Mouse (Mus musculus) limb, embryonic 11.5 days (tissue): ENCODE measurements around the gene Dst. TPM values are rescaled to one million over a fixed set of nuclear protein-coding genes. Genes with fewer than 3 reads are reported as not detected.

Experiments used
- ATAC-seq: fragments of 200-750 bp; cut with Nextera tagmentation; 2 replicates; pipeline ENCODE4 v1.8.0; 2017; ENCODE audit warnings: low read depth; ENCODE audit not compliant: insufficient number of reproducible peaks, low FRiP score, low TSS enrichment
- DNase-seq: peaks from one replicate; pipeline ENCODE4 v3.0.0-alpha.2; 2015; ENCODE audit warnings: low spot score
- H3K27ac ChIP-seq: fragments of 300-500 bp; sonication (generic); replicated peaks from 2 replicates; pipeline ENCODE4 v1.5.1; 2014; ENCODE audit warnings: low read depth, mild to moderate bottlenecking, low read length
- H3K27me3 ChIP-seq: fragments of 300-500 bp; sonication (generic); 2 replicates; pipeline ENCODE4 v1.6.1; 2014; ENCODE audit warnings: mild to moderate bottlenecking, low read length, mixed read lengths; ENCODE audit not compliant: control insufficient read depth, insufficient read depth
- H3K36me3 ChIP-seq: fragments of 300-500 bp; sonication (generic); 2 replicates; pipeline ENCODE4 v1.6.1; 2014; ENCODE audit warnings: mild to moderate bottlenecking, low read length, moderate library complexity, mixed read lengths; ENCODE audit not compliant: control insufficient read depth, insufficient read depth
- H3K4me1 ChIP-seq: fragments of 300-500 bp; sonication (generic); 2 replicates; pipeline ENCODE4 v1.6.1; 2014; ENCODE audit warnings: low read length, mixed read lengths; ENCODE audit not compliant: control insufficient read depth, insufficient read depth
- H3K4me2 ChIP-seq: fragments of 300-500 bp; sonication (generic); 2 replicates; pipeline ENCODE4 v1.6.1; 2014; ENCODE audit warnings: low read depth, mild to moderate bottlenecking, moderate library complexity; ENCODE audit not compliant: severe bottlenecking
- H3K4me3 ChIP-seq: fragments of 300-500 bp; sonication (generic); 2 replicates; pipeline ENCODE4 v1.5.1; 2014; ENCODE audit warnings: low read depth, low read length
- H3K9ac ChIP-seq: fragments of 300-500 bp; sonication (generic); 2 replicates; pipeline ENCODE4 v1.6.1; 2014; ENCODE audit warnings: mild to moderate bottlenecking, low read length
- H3K9me3 ChIP-seq: fragments of 300-500 bp; sonication (generic); 2 replicates; pipeline ENCODE4 v1.6.1; 2016; ENCODE audit warnings: low read length; ENCODE audit not compliant: control insufficient read depth
- WGBS: fragments of 180-500 bp; shearing (Covaris S2); extraction: QIAGEN DNeasy Blood & Tissue Kit; methylation state at CpG from one replicate; pipeline ENCODE4 v1.1.7; 2014; 5-methylcytosine and 5-hydroxymethylcytosine counted together
- polyA plus RNA-seq: library from polyadenylated mRNA; unstranded; fragments of >200 nt; fragmentation: Nextera tagmentation; extraction: Ambion mirVana; gene quantifications from 2 replicates; pipeline ENCODE4 v1.2.1, GENCODE M21; 2014

The Dst gene
- polyA plus RNA-seq, 1 experiment from 2014 or later, result 14.7 TPM

DNA sequence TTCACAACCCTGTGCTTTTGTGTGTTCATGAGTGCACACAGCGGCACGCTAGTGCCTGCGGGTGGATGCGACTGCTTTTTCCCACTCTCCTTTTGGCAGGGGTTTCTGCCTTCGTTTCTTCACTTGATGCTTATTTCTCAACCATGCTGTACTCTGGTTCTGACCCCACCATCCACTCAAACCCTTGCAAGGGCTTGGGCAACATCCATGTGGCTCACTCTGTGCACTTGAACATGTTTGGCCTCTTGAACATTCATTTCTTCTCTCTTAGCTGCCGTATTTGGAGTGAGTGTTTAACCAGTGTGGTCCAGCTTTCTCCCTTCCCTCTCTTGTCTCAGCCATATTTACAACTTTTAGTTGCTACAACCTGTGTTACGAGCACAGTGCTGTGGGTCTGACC lies 236.8 kb downstream of the Dst start:
- no peaks in the 10 kb centered on the region for H3K36me3 ChIP-seq
- H3K9ac ChIP-seq, result no peak overlapping the region
- 94% methylated on average over 7 of the region's 7 CpGs for WGBS
- H3K27ac ChIP-seq, result no peak overlapping the region
- ATAC-seq (no peak), DNase-seq (no peak)
- H3K4me2 ChIP-seq, result no peak overlapping the region
- H3K9me3 ChIP-seq, result no peaks in the 10 kb centered on the region
- no peak overlapping the region for H3K4me3 ChIP-seq
- H3K4me1 ChIP-seq, result 0 out of 2 replicates have a peak, but pooled peaks cover 4% of the 10 kb centered on the region
- no peaks in the 10 kb centered on the region for H3K27me3 ChIP-seq

DNA sequence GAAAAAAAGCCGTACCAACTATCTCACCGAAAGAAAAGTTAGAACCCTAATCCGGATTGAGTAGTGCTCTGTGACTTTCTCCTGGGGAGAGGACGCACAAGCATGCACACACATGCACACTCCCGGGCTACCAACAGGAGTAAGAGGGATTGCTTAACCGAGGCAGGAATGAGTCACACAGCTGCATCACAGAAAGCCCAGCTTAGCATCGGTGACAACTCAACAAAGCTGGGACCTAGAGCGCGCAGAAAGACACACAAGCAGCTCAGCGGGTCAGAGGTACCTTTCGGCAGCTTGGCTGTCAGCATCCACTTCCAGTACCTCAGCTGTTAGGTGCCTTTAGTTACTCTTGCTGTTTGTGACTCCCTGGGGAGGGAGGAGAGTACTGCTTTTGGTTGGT lies 240.0 kb downstream of the Dst start:
- no peaks in the 10 kb centered on the region for H3K36me3 ChIP-seq
- H3K27ac ChIP-seq, result no peak overlapping the region
- no peak overlapping the region for H3K4me3 ChIP-seq
- no peaks in the 10 kb centered on the region for H3K4me1 ChIP-seq
- no peaks in the 10 kb centered on the region for H3K27me3 ChIP-seq
- H3K9me3 ChIP-seq, result no peaks in the 10 kb centered on the region
- ATAC-seq (no peak), DNase-seq (no peak)
- H3K9ac ChIP-seq, result no peak overlapping the region
- H3K4me2 ChIP-seq, result no peak overlapping the region
- 94% methylated on average over 11 of the region's 11 CpGs for WGBS

DNA sequence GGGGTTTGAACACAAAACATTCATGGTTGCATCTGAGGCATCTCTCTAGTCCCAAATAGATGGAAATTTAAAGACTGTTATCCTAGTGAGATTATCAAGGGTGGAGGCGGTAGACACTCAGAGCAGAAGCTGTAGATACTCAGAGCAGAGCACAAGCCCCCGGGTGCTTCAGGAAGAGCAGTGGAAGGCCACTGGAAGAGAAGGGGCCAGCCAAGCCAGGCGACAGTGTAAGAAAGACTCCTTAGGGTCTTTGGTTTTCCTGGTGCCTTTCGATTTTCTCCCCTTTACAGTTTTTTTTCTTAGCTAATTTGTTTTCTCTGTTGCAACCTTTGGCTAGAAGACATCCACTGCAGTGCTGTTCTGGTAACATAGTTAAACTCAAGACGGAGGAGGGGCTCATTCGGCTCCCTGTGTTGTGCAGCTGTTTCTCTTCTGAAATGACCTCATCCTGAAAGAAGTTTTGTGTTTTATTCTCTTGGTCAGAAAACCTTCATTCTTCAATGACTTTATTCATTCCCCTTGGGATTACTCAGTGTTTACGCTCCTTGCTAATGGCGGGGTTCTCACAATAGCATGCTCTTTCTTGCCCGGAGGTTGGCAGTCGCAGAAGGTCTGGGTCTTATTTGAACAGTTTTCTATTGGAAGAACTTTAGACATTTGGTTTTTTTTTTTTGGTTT lies 242.5 kb downstream of the Dst start:
- no peaks in the 10 kb centered on the region for H3K36me3 ChIP-seq
- no peaks in the 10 kb centered on the region for H3K4me1 ChIP-seq
- H3K4me3 ChIP-seq, result no peak overlapping the region
- H3K27me3 ChIP-seq, result no peaks in the 10 kb centered on the region
- H3K27ac ChIP-seq, result no peak overlapping the region
- DNase-seq, result no peak
- no peak for ATAC-seq
- H3K4me2 ChIP-seq, result no peak overlapping the region
- H3K9ac ChIP-seq, result no peak overlapping the region
- 68% methylated on average over 10 of the region's 10 CpGs for WGBS
- no peaks in the 10 kb centered on the region for H3K9me3 ChIP-seq

DNA sequence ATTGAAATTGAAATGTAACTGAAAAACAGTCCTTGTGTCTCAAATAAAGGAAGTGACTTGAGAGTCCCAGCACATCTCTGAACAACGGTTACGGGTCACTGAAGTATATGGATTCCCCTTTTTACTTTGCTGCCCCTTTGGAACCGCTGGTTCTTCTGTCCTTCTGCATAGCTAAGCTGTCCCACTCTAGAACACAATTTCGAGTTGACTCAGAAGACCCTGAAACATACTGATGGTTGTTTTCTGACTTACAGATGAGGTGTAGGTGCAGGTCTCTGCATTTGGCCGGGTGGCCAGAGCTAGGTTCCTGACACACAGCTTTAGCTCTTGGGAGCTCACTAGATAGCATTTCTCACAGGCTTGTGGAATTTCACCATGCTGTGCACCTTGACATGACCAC lies 244.7 kb downstream of the Dst start:
- ATAC-seq (no peak), DNase-seq (no peak)
- no peak overlapping the region for H3K4me2 ChIP-seq
- H3K9ac ChIP-seq, result no peak overlapping the region
- no peaks in the 10 kb centered on the region for H3K36me3 ChIP-seq
- WGBS, result 87% methylated on average over 5 of the region's 5 CpGs
- no peaks in the 10 kb centered on the region for H3K9me3 ChIP-seq
- no peaks in the 10 kb centered on the region for H3K4me1 ChIP-seq
- no peaks in the 10 kb centered on the region for H3K27me3 ChIP-seq
- H3K4me3 ChIP-seq, result no peak overlapping the region
- no peak overlapping the region for H3K27ac ChIP-seq

DNA sequence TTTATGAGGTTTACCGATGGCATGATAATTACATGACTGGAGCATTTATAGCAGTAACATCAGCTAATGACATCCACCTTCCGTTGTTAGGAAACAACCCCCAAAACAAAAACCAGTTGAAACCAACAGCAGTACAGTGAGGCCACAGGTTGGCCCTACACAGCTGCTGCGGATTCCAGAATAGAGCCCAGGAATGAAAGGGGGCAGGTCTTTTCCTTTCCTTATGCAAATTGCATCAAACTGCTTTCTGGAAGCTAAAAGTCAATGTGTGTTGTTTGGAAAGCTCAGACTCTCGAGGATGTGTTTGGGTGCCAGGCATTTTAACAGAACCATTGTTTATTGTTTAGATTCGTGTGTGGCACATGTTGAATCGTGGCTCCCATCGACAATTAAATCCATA lies 248.0 kb downstream of the Dst start:
- H3K27me3 ChIP-seq, result no peaks in the 10 kb centered on the region
- no peak overlapping the region for H3K4me2 ChIP-seq
- no peak for ATAC-seq
- H3K9me3 ChIP-seq, result no peaks in the 10 kb centered on the region
- WGBS, result 82% methylated on average over 7 of the region's 7 CpGs
- no peaks in the 10 kb centered on the region for H3K36me3 ChIP-seq
- H3K4me3 ChIP-seq, result no peak overlapping the region
- H3K27ac ChIP-seq, result no peak overlapping the region
- no peak overlapping the region for H3K9ac ChIP-seq
- no peaks in the 10 kb centered on the region for H3K4me1 ChIP-seq
- DNase-seq, result no peak

DNA sequence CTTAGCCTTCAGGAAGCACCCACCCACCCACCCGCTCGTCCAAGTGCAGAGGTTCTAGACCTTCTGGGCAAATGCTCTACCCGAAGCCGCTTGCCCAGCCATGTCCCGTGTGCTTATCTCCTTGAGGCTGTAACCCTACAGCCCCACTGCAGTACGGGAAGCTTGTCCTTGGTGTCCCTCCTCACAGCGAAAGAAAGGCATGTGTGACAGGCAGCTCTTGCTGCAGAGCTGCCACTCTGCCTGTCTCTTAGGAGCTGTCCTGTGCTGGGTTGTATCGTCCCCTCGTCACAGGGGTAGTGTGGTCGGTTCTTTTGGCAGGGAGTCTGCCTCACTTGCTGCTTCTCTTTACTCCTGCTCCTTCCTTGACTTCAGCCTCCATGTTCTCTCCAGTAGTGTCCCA lies 249.7 kb downstream of the Dst start:
- DNase-seq, result no peak
- Histone ChIP-seq H3K9me3 (no peaks in the 10 kb centered on the region), H3K9ac (no peak overlapping the region), H3K27me3 (no peaks in the 10 kb centered on the region), H3K27ac (no peak overlapping the region), H3K4me2 (no peak overlapping the region), H3K4me1 (no peaks in the 10 kb centered on the region), H3K4me3 (no peak overlapping the region), H3K36me3 (no peaks in the 10 kb centered on the region)
- no peak for ATAC-seq
- 85% methylated on average over 10 of the region's 10 CpGs for WGBS

DNA sequence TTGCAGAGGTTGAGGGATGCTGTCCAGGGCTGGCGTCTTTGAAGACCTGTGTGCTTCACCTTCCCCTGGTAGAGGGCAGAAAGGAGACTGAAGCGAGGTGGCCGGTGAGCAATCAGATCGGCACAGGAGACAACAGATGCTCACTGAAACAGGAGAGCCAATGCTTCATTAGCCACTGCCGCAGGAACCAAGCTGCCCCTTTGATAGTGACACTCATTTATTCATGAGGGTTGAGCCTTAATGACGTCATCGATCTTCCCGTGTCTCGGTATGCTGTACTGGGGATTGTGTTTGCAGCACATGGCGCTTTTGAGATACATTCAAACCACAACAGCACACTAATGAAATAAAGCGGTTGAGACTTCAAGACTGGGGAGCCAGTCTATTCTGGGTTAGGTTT lies 250.8 kb downstream of the Dst start:
- DNase-seq (no peak), ATAC-seq (no peak)
- H3K27ac ChIP-seq, result no peak overlapping the region

DNA sequence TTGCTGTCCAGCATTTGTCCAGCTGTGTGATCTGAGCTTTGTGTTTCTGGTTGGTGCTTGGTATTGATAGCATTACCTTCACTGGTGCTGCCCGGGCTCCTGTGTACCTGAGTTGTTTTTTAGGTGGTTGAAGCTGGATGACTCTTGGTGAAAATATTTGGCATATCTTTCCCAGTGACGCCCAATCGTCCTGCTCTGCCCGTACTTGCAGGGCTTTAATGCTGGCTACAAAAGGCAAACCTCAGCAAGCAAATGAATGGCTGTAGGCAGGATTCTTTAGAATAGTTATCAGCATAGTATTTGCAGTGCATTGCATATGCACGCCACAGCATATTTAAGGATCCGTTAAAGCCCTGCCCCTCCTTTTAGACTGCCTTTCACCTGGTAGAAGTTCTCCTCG lies 251.9 kb downstream of the Dst start:
- Histone ChIP-seq H3K27me3 (no peaks in the 10 kb centered on the region), H3K4me3 (no peak overlapping the region), H3K27ac (no peak overlapping the region), H3K9ac (no peak overlapping the region), H3K9me3 (no peaks in the 10 kb centered on the region), H3K4me1 (no peaks in the 10 kb centered on the region), H3K36me3 (no peaks in the 10 kb centered on the region), H3K4me2 (no peak overlapping the region)
- no peak for DNase-seq
- 78% methylated on average over 7 of the region's 7 CpGs for WGBS
- ATAC-seq, result no peak

More for the DNA sequence above, 250.8 kb downstream of the Dst start:
- no peaks in the 10 kb centered on the region for H3K4me1 ChIP-seq
- no peaks in the 10 kb centered on the region for H3K36me3 ChIP-seq
- no peaks in the 10 kb centered on the region for H3K9me3 ChIP-seq
- 80% methylated on average over 11 of the region's 11 CpGs for WGBS
- H3K9ac ChIP-seq, result no peak overlapping the region
- no peak overlapping the region for H3K4me2 ChIP-seq
- no peaks in the 10 kb centered on the region for H3K27me3 ChIP-seq
- no peak overlapping the region for H3K4me3 ChIP-seq
